Mouse (Mus musculus): Measurements from ENCODE around the gene Plet1. TPM values are rescaled to one million over a fixed set of nuclear protein-coding genes. Genes with fewer than 3 reads are reported as not detected.

Gene Plet1
- polyA plus RNA-seq, 1 experiment from 2014 or later = 9.5 TPM

GRCm38 (mm10) chr9:50520748-50521147, 26.4 kb downstream of the Plet1 start:
- H3K4me3 ChIP-seq = no peak overlapping the region
- H3K9ac ChIP-seq = no peak overlapping the region
- ATAC-seq (ENCODE audit: insufficient number of reproducible peaks, low FRiP score, low TSS enrichment, low read depth) = no peak
- 74% methylated on average over 6 of the region's 6 CpGs for WGBS
- H3K9me3 ChIP-seq = no peaks in the 10 kb centered on the region
- H3K27ac ChIP-seq = no peak overlapping the region
- no peak overlapping the region for H3K4me2 ChIP-seq
- H3K4me1 ChIP-seq = no peaks in the 10 kb centered on the region
- peaks cover 9% of the 10 kb centered on the region for H3K36me3 ChIP-seq
- no peaks in the 10 kb centered on the region for H3K27me3 ChIP-seq

- Histone ChIP-seq H3K36me3 (peaks cover 9% of the 10 kb centered on the region), H3K4me3 (no peak overlapping the region), H3K4me2 (no peak overlapping the region), H3K9me3 (no peaks in the 10 kb centered on the region), H3K27ac (no peak overlapping the region), H3K27me3 (no peaks in the 10 kb centered on the region), H3K4me1 (no peaks in the 10 kb centered on the region), H3K9ac (no peak overlapping the region)
- ATAC-seq (ENCODE audit: insufficient number of reproducible peaks, low FRiP score, low TSS enrichment, low read depth) = no peak
- 60% methylated on average over 2 of the region's 2 CpGs for WGBS
These were observed 27.2 kb downstream of the Plet1 start for GRCm38 (mm10) chr9:50521562-50521961.

- no peak overlapping the region for H3K4me2 ChIP-seq
- 78% methylated on average over 5 of the region's 5 CpGs for WGBS
- no peaks in the 10 kb centered on the region for H3K27me3 ChIP-seq
- no peak for ATAC-seq (ENCODE audit: insufficient number of reproducible peaks, low FRiP score, low TSS enrichment, low read depth)
- peaks cover 6% of the 10 kb centered on the region; the same call in 1 of the 2 replicates for H3K4me1 ChIP-seq
- peaks cover 9% of the 10 kb centered on the region for H3K36me3 ChIP-seq
- no peak overlapping the region for H3K4me3 ChIP-seq
- H3K9ac ChIP-seq = no peak overlapping the region
- no peak overlapping the region for H3K27ac ChIP-seq
- no peaks in the 10 kb centered on the region for H3K9me3 ChIP-seq
These were observed 28.2 kb downstream of the Plet1 start for GRCm38 (mm10) chr9:50522574-50522973.

- no peaks in the 10 kb centered on the region for H3K9me3 ChIP-seq
- peaks cover 9% of the 10 kb centered on the region for H3K36me3 ChIP-seq
- no peak overlapping the region for H3K4me3 ChIP-seq
- peaks cover 11% of the 10 kb centered on the region for H3K4me1 ChIP-seq
- no peak overlapping the region for H3K9ac ChIP-seq
- H3K27me3 ChIP-seq = no peaks in the 10 kb centered on the region
- H3K27ac ChIP-seq = no peak overlapping the region
- ATAC-seq (ENCODE audit: insufficient number of reproducible peaks, low FRiP score, low TSS enrichment, low read depth) = no peak
- 89% methylated on average over 5 of the region's 5 CpGs for WGBS
- H3K4me2 ChIP-seq = no peak overlapping the region
These were observed 30.6 kb downstream of the Plet1 start for GRCm38 (mm10) chr9:50524936-50525335.

GRCm38 (mm10) chr9:50525585-50525984, 31.3 kb downstream of the Plet1 start:
- no peaks in the 10 kb centered on the region for H3K9me3 ChIP-seq
- no peak overlapping the region for H3K4me2 ChIP-seq
- no peaks in the 10 kb centered on the region for H3K27me3 ChIP-seq
- H3K9ac ChIP-seq = no peak overlapping the region
- ATAC-seq (ENCODE audit: insufficient number of reproducible peaks, low FRiP score, low TSS enrichment, low read depth) = no peak
- H3K36me3 ChIP-seq = peaks cover 9% of the 10 kb centered on the region
- H3K4me1 ChIP-seq = peaks cover 11% of the 10 kb centered on the region
- H3K4me3 ChIP-seq = no peak overlapping the region
- 63% methylated on average over 5 of the region's 5 CpGs for WGBS
- no peak overlapping the region for H3K27ac ChIP-seq

GRCm38 (mm10) chr9:50527860-50528259, 33.5 kb downstream of the Plet1 start:
- no peaks in the 10 kb centered on the region for H3K9me3 ChIP-seq
- no peak overlapping the region for H3K27ac ChIP-seq
- peak overlapping the region; percentile 67 for H3K9ac ChIP-seq
- H3K4me1 ChIP-seq = peaks cover 11% of the 10 kb centered on the region
- no peak for ATAC-seq (ENCODE audit: insufficient number of reproducible peaks, low FRiP score, low TSS enrichment, low read depth)
- peak overlapping the region; percentile 66 for H3K4me2 ChIP-seq
- no peaks in the 10 kb centered on the region for H3K27me3 ChIP-seq
- peak overlapping the region; percentile 77 for H3K4me3 ChIP-seq
- 43% methylated on average over 7 of the region's 7 CpGs for WGBS
- H3K36me3 ChIP-seq = peaks cover 9% of the 10 kb centered on the region

- peak within 1 kb of the TSS; percentile 76 for H3K27ac ChIP-seq
These were observed 34.1 kb downstream of the Plet1 start, which contains the start of gene Pts for GRCm38 (mm10) chr9:50528293-50528892. Gene Pts (minus strand): TSS chr9:50528724.

GRCm38 (mm10) chr9:50530890-50531289, 36.6 kb downstream of the Plet1 start:
- no peaks in the 10 kb centered on the region for H3K9me3 ChIP-seq
- no peaks in the 10 kb centered on the region for H3K36me3 ChIP-seq
- no peak overlapping the region for H3K9ac ChIP-seq
- peaks cover 11% of the 10 kb centered on the region for H3K4me1 ChIP-seq
- ATAC-seq (ENCODE audit: insufficient number of reproducible peaks, low FRiP score, low TSS enrichment, low read depth) = no peak
- H3K4me2 ChIP-seq = no peak overlapping the region
- no peak overlapping the region for H3K27ac ChIP-seq
- H3K27me3 ChIP-seq = no peaks in the 10 kb centered on the region
- WGBS = 9% methylated on average over 2 of the region's 2 CpGs
- no peak overlapping the region for H3K4me3 ChIP-seq

More at GRCm38 (mm10) chr9:50528293-50528892, 34.1 kb downstream of the Plet1 start, which contains the start of gene Pts:
- Histone ChIP-seq H3K4me1 (peaks cover 11% of the 10 kb centered on the region), H3K9me3 (no peaks in the 10 kb centered on the region), H3K4me2 (peak within 1 kb of the TSS; percentile 66), H3K9ac (peak within 1 kb of the TSS; percentile 67), H3K36me3 (peaks cover 9% of the 10 kb centered on the region), H3K4me3 (peak within 1 kb of the TSS; percentile 77), H3K27me3 (no peaks in the 10 kb centered on the region)
- under 1% methylated on average over 54 of the region's 54 CpGs for WGBS
- ATAC-seq (ENCODE audit: insufficient number of reproducible peaks, low FRiP score, low TSS enrichment, low read depth) = peak; percentile 96

- ATAC-seq (ENCODE audit: insufficient number of reproducible peaks, low FRiP score, low TSS enrichment, low read depth) = no peak
- Histone ChIP-seq H3K27ac (no peak overlapping the region), H3K9ac (no peak overlapping the region), H3K4me2 (no peak overlapping the region), H3K4me1 (no peaks in the 10 kb centered on the region), H3K9me3 (no peaks in the 10 kb centered on the region), H3K27me3 (no peaks in the 10 kb centered on the region), H3K4me3 (no peak overlapping the region), H3K36me3 (no peaks in the 10 kb centered on the region)
- WGBS = 76% methylated on average over 11 of the region's 11 CpGs
These were observed 39.0 kb downstream of the Plet1 start for GRCm38 (mm10) chr9:50533328-50533727.

GRCm38 (mm10) chr9:50533791-50534190, 39.5 kb downstream of the Plet1 start:
- Histone ChIP-seq H3K27ac (no peak overlapping the region), H3K27me3 (no peaks in the 10 kb centered on the region), H3K9me3 (no peaks in the 10 kb centered on the region), H3K9ac (no peak overlapping the region), H3K4me1 (no peaks in the 10 kb centered on the region), H3K4me2 (no peak overlapping the region), H3K4me3 (no peak overlapping the region), H3K36me3 (no peaks in the 10 kb centered on the region)
- no peak for ATAC-seq (ENCODE audit: insufficient number of reproducible peaks, low FRiP score, low TSS enrichment, low read depth)
- WGBS = 68% methylated on average over 3 of the region's 3 CpGs

- ATAC-seq (ENCODE audit: insufficient number of reproducible peaks, low FRiP score, low TSS enrichment, low read depth) = no peak
- Histone ChIP-seq H3K9ac (no peak overlapping the region), H3K27ac (no peak overlapping the region), H3K9me3 (no peaks in the 10 kb centered on the region), H3K4me1 (no peaks in the 10 kb centered on the region), H3K27me3 (no peaks in the 10 kb centered on the region), H3K4me3 (no peak overlapping the region), H3K36me3 (no peaks in the 10 kb centered on the region), H3K4me2 (no peak overlapping the region)
- 69% methylated on average over 5 of the region's 5 CpGs for WGBS
These were observed 41.6 kb downstream of the Plet1 start for GRCm38 (mm10) chr9:50535930-50536329.

GRCm38 (mm10) chr9:50536603-50537135, 42.3 kb downstream of the Plet1 start:
- H3K27ac ChIP-seq = no peak overlapping the region
- H3K36me3 ChIP-seq = no peaks in the 10 kb centered on the region
- no peak overlapping the region for H3K9ac ChIP-seq
- no peak for ATAC-seq (ENCODE audit: insufficient number of reproducible peaks, low FRiP score, low TSS enrichment, low read depth)
- no peak overlapping the region for H3K4me2 ChIP-seq
- H3K4me1 ChIP-seq = no peaks in the 10 kb centered on the region
- H3K27me3 ChIP-seq = no peaks in the 10 kb centered on the region
- 75% methylated on average over 7 of the region's 7 CpGs for WGBS
- H3K9me3 ChIP-seq = no peaks in the 10 kb centered on the region
- no peak overlapping the region for H3K4me3 ChIP-seq

Measured in limb, embryonic 15.5 days (tissue).